Mouse (Mus musculus) urinary bladder, postnatal 25 days (tissue): ENCODE data around the gene Ptrh2.

Experiments
- DNase-seq: peaks from one replicate; pipeline ENCODE4 v3.0.0; 2022; ENCODE audit warnings: low spot score

Gene Ptrh2

DNA sequence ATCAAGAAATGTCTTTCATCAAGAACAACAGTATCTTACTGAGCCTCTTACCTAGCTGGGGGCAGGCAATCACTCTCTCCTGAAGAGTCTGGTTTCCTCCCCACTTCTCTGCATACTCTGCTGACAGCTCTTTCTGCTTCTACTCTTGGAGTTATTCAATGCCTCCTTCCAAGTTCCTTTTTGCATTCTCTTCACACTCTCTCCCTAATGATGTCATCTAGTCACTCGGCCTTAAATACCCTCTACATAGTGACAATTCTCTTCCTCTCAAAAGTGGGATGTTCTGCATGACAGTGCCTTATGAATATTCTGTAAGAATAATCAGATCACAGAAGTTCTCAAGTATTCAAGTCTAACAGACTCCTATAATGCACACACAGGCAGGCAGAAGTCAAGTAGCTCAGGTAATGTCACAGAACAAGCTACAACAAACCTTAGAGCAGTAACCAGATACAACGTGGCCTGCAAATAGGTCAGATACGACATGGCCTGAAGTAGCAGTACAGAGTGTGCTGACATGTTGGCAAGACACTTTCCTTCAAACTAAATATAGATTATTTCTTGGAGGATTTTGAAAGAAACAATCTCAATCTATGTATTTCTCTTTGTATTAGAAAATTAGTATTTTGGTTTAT lies 12.6 kb upstream of the Ptrh2 start:
- no peak for DNase-seq

GRCm38 (mm10) chr11:86672772-86673171 lies 11.0 kb upstream of the Ptrh2 start:
- DNase-seq: no peak

DNA sequence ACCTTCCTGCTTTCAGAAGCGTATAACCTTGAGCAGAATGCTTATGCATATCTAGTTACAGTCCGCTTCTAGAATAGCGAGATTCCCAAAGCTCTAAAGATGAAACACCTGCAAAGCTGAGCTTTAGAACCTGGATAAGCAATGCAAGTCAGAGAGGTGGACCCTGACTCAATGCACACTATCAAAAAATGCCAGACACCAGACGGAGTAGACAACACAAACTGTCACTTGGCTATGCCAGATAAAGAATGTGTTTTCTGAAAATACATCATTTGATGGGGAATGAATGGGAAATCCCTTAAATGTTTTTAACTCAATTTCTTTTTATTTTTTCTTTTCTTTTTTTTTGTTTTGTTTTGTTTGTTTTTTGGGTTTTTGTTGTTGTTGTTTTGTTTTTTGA lies 8.3 kb upstream of the Ptrh2 start:
- no peak for DNase-seq

GRCm38 (mm10) chr11:86678957-86679356 lies 4.8 kb upstream of the Ptrh2 start:
- DNase-seq: no peak

DNA sequence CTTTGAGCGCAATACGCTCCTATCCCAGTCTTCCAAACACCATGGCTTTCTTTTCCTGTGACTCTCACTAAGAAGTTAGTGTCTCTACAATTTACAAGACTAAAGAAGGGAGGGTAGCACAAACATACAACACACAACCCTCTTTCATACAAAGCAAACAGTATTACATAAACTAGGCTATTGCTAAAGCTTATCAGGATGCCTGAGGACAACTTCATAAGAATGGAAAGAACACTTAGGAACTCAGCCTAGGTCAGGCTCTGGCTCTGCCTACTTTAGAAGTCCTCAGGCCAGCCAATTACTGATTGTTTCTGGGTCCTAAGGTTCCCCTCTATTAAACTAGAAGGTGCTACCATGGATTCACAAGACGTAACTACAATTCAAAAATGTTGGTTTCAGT lies 3.1 kb upstream of the Ptrh2 start:
- DNase-seq: no peak

GRCm38 (mm10) chr11:86681423-86681822 lies 2.4 kb upstream of the Ptrh2 start:
- DNase-seq: no peak

GRCm38 (mm10) chr11:86682861-86683260 lies 924 bp upstream of the Ptrh2 start:
- no peak for DNase-seq

DNA sequence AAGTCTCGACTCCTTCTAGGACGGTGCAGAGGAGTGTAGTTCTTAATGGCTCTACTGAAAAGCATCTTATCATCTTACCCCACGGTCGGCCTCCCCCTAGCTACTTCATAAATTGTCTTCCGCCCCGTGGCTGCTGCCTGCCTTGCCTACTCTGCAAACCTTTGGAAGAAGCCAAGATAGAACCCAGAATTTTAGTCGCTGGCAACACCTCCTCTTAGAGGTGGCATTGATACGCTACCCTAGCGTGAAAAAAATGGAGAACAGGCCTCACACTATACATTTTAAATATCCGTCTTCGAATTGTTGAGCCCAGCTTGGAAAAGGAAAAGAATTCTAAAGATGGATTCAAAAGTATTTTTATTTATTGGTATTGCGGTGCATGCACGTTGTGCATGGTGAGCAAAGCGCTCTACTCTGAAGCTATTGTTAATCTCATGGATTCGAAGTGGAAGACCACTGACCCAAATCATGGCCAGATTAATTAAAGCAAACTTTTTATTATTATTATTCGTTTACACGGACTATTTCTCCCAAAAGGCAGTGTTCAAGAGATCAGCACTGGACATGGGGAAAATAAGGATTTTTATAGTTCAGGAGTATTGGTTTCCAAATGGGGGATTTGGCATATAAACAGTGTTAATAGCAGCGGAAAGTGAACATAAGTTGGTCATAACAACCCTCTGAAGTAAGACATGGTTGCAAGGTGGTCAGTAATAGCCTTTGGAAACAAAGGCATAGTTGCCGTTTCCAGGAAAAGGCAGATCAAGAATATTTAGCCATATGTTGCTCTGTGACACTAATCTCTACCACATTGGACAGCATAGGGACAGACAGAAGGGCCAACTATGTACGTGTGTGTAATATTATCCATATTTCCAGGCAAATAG lies 584 bp downstream of the Ptrh2 start:
- no peak for DNase-seq

- no peak for DNase-seq
These were observed 1.6 kb downstream of the Ptrh2 start for GRCm38 (mm10) chr11:86685366-86685765.

DNA sequence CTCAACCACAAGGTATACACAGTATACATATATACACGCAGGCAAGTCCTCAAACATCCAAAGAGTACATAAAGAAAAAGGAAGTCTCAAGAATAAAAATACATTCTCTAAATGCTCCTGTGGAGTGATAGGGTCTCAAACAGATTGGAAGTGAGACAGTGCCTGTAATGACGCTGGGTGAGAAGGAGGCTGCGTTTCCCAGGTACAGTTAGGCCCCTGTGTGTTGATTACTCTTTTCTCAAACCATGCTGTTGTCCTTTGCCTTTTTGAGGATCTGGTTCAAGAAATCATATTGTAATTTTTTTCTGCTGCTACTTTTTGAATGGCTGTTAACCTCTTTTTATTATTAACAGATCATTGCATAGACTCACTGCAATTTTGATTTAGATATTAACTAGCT lies 6.6 kb downstream of the Ptrh2 start:
- no peak for DNase-seq

GRCm38 (mm10) chr11:86691482-86691881 lies 7.7 kb downstream of the Ptrh2 start:
- DNase-seq: no peak

DNA sequence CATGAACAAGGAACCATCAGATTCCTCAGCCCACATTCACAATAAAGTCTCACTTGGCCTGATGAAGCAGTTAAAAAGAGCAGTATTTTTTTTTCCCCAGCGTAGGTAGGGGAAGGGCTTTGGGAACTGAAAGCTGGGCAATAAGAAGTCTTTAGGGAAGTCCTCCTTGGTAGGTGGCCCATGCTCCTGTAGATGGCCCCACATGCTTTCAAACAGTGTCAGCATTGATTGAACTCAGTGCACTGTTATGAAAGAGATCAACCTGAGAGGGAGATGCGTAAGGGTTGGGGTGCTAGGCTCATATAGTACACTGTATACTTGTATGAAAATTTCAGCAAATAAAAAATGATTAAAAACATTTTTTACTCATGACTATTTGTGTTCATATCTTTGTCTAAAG lies 8.2 kb downstream of the Ptrh2 start:
- DNase-seq: no peak

GRCm38 (mm10) chr11:86692546-86692945 lies 8.8 kb downstream of the Ptrh2 start:
- no peak for DNase-seq

DNA sequence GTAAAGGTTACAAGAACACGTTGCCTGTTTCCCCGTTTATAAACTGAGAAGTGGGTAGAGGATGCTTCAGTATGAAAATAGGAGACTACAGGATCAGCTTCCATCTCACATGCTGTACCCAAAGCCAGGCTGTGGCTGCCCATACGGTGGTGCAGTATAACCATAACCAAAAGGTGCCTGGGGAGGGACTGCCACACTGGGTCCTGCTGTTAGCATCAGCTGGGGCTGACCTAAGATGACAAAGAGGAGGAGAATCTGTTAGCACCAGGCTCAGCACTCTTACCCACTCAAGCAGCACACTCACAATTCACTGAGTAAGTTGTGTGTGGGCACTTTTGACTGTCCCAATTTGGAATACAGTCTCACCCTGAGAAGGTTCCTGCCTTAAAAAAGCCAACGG lies 11.7 kb downstream of the Ptrh2 start:
- DNase-seq: no peak

DNA sequence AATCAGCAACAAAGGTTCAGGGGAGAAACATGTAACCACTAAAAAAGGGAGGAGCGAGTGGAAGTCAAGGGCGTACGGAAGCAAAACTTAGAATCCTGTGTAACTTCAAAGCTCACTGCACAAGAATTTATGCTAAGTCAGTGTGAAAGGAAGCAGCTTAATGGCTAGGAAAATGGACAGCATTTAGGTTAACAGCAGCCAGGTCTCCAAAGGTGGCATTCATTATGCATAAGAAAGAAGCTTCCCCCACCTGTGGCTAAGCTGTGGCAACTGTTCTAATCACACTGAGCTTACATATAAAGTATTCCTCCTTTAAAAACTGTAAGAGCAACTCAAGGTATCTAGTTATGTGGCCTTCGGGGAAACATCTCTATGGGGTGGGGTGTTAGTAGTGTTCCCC lies 17.4 kb downstream of the Ptrh2 start:
- DNase-seq: no peak

DNA sequence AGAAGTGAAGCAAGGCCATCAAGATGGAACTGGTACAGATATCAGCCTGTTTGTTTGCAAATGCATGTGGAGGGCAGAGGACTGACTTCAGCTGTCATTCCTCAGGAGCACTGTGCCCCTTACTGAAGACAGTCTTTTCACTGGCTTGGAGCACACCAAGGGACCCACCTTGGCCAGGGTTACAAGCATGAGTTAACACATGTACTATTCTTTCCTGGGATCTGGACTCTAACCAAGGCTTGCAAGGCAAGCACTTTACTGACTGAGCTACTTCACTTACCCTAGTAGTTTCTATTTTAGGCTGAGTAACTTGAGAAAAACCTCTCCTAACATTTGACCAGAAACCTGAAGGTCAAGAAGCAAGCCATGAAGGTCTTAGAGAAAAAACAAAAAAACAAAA lies 30.8 kb downstream of the Ptrh2 start:
- DNase-seq: no peak

DNA sequence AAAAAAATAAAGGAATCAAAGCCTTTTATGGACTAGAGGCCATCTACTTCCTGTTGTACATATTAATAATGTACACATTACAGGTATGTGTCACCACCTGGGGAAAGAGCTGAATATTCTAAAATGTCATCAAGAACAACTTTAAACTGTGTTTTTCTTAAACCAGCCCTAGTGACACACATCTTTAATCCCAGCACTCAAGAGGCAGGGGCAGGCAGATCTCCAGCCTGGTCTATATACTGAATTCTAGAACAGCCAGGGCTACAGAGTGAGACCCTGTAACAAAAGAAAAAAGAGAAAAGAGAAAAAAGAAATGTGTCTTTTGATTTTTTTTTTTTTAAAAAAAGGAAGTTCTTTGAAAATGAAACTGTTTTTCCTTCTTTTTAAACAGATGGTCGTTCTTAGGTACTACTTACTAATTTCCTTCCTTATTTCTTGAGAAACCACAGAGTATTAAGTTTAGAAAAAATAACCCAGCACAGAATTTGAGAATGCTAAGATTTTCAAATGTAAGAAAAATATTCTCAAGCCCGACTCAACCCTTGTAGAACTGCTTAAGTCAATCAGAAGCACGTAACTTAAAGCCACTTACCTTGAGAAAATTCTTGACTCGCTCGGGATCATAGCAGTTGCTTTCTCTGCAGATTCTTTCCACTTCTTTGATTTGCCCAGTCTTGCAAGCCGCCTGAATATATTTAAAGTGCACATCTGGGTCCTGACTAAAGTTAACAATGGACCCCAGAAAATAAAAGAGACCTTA lies 33.7 kb downstream of the Ptrh2 start:
- no peak for DNase-seq

DNA sequence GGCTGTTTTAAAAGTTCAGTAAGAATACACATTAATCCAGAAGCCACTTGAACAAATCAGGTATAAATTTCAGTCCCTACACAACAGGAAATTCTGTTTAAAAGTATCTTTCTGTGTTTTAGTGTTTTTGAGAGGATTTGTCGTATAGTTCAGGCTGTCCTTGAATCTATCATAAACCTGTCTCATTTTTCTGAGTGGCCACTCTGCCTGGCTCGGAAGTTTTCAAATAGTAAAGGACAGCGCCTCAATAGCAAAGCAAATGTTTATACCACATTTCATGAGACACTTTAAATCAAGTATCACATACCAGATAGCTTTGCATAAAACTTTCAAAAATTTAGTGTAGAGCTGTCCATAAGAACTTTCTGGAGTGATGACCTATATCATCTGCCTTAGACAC lies 34.6 kb downstream of the Ptrh2 start:
- no peak for DNase-seq

DNA sequence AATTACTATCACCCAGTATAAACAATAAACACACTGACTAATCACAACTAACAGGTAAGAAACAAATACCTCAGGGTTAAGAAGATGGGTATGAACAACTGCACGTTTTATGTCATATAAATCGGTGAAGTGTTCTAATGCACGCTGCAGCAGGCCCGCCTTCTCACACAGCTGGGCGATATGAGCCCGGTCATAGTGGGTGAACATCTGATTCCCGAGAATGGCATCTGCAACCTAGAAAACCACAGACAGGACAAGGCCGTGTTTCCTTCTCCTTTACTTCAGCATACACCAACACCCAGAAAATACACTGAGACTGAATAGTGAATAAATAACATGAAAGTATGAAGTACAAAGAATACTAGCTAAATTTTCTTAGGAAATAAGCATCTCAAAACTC lies 35.6 kb downstream of the Ptrh2 start:
- DNase-seq: no peak

DNA sequence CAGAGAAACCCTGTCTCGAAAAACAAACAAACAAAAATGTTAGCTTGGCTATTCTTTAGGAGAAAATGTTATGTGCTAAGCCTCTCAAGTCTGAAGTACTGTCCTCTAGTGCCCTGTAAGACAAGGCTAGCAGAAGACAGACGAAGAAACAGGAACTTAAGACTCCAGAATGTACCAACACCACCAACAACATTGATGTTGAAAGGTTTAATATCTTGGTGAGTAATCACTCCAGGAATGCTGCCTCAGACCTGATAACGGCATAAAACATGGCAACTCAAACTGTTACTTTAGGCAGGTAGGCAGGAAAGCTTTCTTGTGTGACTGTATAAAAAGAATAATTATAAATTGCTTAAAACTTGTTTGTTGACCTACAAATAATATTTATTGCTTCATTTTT lies 40.2 kb downstream of the Ptrh2 start:
- no peak for DNase-seq

DNA sequence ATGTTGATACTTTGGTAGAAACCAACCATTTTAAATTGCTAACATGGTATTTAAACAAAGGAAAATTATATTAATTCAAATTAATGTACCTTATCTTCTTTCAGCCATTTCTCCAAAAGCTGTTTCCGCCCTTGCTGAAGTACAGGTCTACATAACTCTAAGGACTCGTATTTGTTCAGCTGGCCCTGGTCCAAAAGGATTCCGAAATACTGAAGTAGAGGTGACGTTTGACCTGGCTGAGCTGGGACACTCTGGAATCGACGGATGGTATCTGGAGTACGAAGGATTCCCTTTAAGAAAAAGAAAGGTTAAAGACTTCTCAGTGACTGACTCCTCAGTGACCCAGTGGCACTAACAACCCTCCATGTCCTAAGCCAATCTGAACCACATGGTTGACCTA lies 41.2 kb downstream of the Ptrh2 start:
- DNase-seq: no peak

DNA sequence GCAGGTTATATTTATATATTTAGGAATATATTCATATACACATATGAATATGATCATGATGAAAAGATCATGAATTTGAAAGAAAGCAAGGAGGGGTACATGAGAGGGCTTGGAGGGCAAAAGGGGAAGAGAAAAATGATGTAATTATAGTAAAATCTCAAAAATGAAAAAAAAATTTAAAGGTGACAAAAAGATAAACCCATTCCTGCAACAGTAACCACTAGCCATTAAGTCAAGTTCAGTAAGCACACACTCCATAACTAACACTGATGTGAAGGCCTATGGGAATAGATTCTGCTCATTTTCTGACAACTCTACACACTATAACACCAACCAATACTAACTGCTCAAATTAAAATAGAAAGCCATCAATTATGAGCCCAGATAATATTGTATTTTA lies 41.8 kb downstream of the Ptrh2 start:
- no peak for DNase-seq

- DNase-seq: no peak
These were observed 47.7 kb downstream of the Ptrh2 start for GRCm38 (mm10) chr11:86731443-86731842.
